Mouse (Mus musculus) embryonic fibroblast, embryonic 13.5 days (primary cell): ENCODE data around the gene Agpat2.

Experiments
- CTCF ChIP-seq: IDR thresholded peaks from 2 replicates; pipeline ENCODE4 v1.5.1; 2011; ENCODE audit warnings: mild to moderate bottlenecking, control low read depth, low read length, moderate library complexity, borderline replicate concordance; ENCODE audit not compliant: insufficient read depth
- POLR2A ChIP-seq: IDR thresholded peaks from 2 replicates; pipeline ENCODE4 v1.6.1; 2011; ENCODE audit warnings: low read depth, mild to moderate bottlenecking, control low read depth, low read length, moderate library complexity

DNA sequence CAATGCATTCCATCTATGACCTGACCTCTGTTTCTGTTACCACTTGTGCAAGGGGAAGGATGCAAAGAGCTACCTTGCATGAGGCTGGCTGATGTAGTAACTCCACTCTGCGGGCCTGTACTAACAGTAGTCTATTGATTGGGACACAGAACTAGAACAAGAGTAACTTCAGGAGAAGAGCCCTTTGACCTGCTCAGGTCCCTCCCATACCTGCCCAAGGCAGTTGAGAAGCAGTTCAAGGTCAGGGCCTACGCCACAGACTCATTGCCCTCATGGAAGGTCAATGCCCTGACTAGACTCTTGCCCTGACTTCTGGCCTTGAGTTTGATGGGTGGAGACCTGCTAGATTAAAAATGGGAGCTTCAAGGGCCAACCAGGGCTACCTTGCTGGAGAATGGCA, 3.6 kb downstream of the Agpat2 start:
- TF ChIP-seq POLR2A: no peak
- no peak for TF ChIP-seq CTCF
